Mouse (Mus musculus): Measurements from ENCODE around the gene Fancg.

DNA sequence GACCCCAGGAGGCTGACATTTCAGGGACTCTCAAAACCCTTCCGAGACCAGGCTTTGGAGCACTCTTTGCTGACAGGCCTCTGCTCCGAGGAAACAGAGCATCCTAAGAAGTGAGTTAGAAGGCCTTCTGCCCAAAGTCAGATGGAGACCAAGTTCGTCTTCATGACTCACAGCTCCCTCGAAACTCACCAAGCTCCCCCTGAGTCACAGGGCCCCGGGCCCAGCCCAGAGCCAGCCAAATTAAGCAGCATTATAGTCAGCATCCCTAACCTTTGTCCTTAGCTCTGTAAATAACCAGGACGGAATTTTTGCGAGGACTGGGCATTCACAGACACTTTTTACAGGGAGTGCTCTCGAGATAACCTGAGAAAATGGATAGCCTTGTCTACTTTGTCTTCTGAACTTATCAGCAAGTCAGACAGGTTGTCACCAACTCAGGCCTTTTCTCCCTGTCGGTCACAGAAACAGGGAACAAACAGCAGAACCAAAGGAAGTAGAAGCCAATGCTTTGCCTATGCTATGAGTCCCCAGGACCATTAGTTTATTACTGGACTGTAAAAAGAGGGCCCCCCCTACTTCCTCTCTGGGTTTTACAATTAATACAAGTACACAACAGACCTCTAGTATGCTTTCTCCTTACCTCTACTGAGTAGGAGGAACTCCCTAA is 30.7 kb upstream of the Fancg start:
- TF ChIP-seq CTCF (IDR thresholded peaks at IDR 0.05; ENCODE audit: low read depth) (no peak), EP300 (IDR thresholded peaks at IDR 0.05; ENCODE audit: low read depth) (no peak)

All from liver, postnatal 0 days (tissue).